Mouse (Mus musculus) forebrain, embryonic 16.5 days (tissue): Measurements from ENCODE around the gene Cdc20b. TPM values are rescaled to one million over a fixed set of nuclear protein-coding genes. Genes with fewer than 3 reads are reported as not detected.

Experiments used
- ATAC-seq: fragments of 200-750 bp; cut with Nextera tagmentation; 2 replicates; pipeline ENCODE4 v1.8.0; 2017; ENCODE audit warnings: mild to moderate bottlenecking, moderate library complexity
- H3K27ac ChIP-seq: fragments of 300-500 bp; sonication (generic); 2 replicates; pipeline ENCODE4 v1.5.1; 2014; ENCODE audit warnings: low read length, control low read depth
- H3K27me3 ChIP-seq: fragments of 300-500 bp; sonication (generic); replicated peaks from 2 replicates; pipeline ENCODE4 v1.6.1; 2014; ENCODE audit warnings: low read length; ENCODE audit not compliant: control insufficient read depth, insufficient read depth
- H3K36me3 ChIP-seq: fragments of 300-500 bp; sonication (generic); 2 replicates; pipeline ENCODE4 v1.6.1; 2014; ENCODE audit not compliant: control insufficient read depth, insufficient read depth
- H3K4me1 ChIP-seq: fragments of 300-500 bp; sonication (generic); replicated peaks from 2 replicates; pipeline ENCODE4 v1.6.1; 2014; ENCODE audit warnings: low read length; ENCODE audit not compliant: control insufficient read depth, insufficient read depth
- H3K4me2 ChIP-seq: fragments of 300-500 bp; sonication (generic); 2 replicates; pipeline ENCODE4 v1.6.1; 2014; ENCODE audit warnings: mild to moderate bottlenecking, low read length, control low read depth
- H3K4me3 ChIP-seq: fragments of 300-500 bp; sonication (generic); replicated peaks from 2 replicates; pipeline ENCODE4 v1.5.1; 2014; ENCODE audit warnings: mild to moderate bottlenecking, low read length, control low read depth
- H3K9ac ChIP-seq: fragments of 300-500 bp; sonication (generic); replicated peaks from 2 replicates; pipeline ENCODE4 v1.6.1; 2014; ENCODE audit warnings: low read depth, low read length, control low read depth
- H3K9me3 ChIP-seq: fragments of 300-500 bp; sonication (generic); 2 replicates; pipeline ENCODE4 v1.6.1; 2016; ENCODE audit warnings: low read length; ENCODE audit not compliant: control insufficient read depth
- WGBS: fragments of 180-500 bp; shearing (Covaris S2); extraction: QIAGEN DNeasy Blood & Tissue Kit; methylation state at CpG from one replicate; pipeline ENCODE4 v1.1.7; 2014; 5-methylcytosine and 5-hydroxymethylcytosine counted together
- polyA plus RNA-seq: library from polyadenylated mRNA; unstranded; fragments of >200 nt; fragmentation: Nextera tagmentation; extraction: Ambion mirVana; gene quantifications from 2 replicates; pipeline ENCODE4 v1.2.1, GENCODE M21; 2015

Gene Cdc20b
- polyA plus RNA-seq, 1 experiment from 2014 or later, result 0.33 TPM

DNA sequence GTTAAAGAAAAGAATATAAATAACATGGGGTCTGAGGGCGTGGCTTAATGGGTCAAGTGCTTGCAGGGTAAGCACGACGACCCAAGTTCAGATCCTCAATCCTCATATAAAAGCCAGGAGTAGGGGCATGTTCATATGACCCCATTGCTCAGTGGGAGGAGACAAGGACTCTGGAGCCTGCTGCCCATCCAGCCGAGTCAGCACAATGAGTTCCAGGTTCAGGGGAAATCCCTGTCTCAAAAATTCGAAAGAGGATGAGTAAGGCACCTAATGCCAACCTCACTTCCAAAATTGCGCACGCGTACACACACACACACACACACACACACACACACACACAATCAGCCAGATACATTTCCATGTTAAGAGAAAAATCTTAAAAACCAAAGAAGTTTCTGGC is 12.4 kb upstream of the Cdc20b start:
- H3K27ac ChIP-seq, result no peak overlapping the region
- no peak overlapping the region for H3K9ac ChIP-seq
- H3K36me3 ChIP-seq, result no peaks in the 10 kb centered on the region
- no peaks in the 10 kb centered on the region for H3K4me1 ChIP-seq
- WGBS, result 78% methylated on average over 8 of the region's 8 CpGs
- H3K9me3 ChIP-seq, result no peaks in the 10 kb centered on the region
- ATAC-seq, result no peak
- no peak overlapping the region for H3K4me2 ChIP-seq
- H3K27me3 ChIP-seq, result no peaks in the 10 kb centered on the region
- H3K4me3 ChIP-seq, result no peak overlapping the region

DNA sequence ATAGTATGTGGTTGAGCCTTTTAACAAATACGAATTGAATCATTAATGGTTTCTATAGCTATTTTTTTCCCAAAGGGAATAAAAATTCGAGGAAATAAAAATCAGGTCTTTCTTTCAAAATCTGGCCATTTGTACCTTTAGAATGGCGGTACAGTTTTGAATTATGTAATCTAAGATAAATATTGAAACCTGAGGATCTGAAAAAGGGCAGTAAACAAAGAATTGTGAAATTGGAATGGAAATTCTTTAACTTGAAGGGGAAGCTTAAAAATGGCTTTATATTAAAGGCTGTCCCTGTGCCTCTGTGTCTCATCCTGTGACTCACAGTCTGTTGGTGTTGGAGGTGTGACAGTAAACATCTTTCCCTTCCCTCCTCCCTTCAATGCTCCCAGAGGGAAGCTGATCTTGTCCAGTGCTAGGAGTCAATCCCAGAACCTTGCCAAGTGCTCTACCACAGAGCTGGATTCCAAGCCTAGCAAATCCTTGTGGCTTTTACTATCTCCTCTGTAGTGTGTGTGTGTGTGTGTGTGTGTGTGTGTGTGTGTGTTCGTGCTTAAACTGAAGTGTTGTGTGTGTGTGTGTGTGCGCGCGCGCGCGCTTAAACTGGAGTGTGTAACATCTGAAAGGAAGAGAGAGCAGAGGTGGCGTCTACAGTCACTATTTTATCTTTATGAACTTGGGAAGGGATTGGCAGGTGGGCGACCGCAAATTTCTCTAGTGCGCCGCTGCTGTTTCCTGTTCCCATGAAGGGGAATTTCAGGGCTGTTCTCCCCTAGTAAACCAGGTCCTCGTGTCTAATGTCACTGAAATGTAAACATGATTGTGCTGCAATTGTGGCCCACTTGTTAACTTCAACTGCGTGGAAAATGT is 11.4 kb upstream of the Cdc20b start:
- Histone ChIP-seq H3K9ac (no peak overlapping the region), H3K9me3 (no peaks in the 10 kb centered on the region), H3K4me3 (no peak overlapping the region), H3K27ac (no peak overlapping the region), H3K27me3 (no peaks in the 10 kb centered on the region), H3K36me3 (no peaks in the 10 kb centered on the region), H3K4me2 (no peak overlapping the region), H3K4me1 (no peaks in the 10 kb centered on the region)
- ATAC-seq, result no peak
- 90% methylated on average over 17 of the region's 17 CpGs for WGBS

DNA sequence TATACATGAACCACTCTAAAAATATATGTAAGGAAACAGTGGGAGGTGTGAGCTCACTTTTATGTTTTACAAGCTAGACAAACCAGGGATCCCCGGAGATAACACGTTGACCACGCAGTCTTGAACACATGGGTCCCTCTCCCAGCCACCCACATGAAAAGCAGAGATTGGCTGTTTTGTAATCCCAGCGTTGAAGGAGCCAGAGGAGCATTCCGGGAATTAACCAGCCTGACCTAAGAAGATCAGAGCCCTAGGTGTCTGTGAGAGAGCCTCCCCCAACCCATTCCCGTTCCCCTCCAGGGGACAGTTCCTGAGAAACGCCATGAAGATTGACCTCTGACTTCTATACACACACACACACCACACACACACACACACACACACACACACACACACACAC is 3.6 kb upstream of the Cdc20b start:
- Histone ChIP-seq H3K36me3 (no peaks in the 10 kb centered on the region), H3K4me1 (peaks cover 20% of the 10 kb centered on the region), H3K4me2 (peak overlapping the region; percentile 93), H3K27me3 (peaks cover 9% of the 10 kb centered on the region), H3K27ac (no peak overlapping the region), H3K9ac (peak overlapping the region; percentile 82), H3K9me3 (no peaks in the 10 kb centered on the region), H3K4me3 (peak overlapping the region; percentile 73)
- no peak; the same call in 1 of the 2 replicates for ATAC-seq
- WGBS, result 4% methylated on average over 7 of the region's 7 CpGs

DNA sequence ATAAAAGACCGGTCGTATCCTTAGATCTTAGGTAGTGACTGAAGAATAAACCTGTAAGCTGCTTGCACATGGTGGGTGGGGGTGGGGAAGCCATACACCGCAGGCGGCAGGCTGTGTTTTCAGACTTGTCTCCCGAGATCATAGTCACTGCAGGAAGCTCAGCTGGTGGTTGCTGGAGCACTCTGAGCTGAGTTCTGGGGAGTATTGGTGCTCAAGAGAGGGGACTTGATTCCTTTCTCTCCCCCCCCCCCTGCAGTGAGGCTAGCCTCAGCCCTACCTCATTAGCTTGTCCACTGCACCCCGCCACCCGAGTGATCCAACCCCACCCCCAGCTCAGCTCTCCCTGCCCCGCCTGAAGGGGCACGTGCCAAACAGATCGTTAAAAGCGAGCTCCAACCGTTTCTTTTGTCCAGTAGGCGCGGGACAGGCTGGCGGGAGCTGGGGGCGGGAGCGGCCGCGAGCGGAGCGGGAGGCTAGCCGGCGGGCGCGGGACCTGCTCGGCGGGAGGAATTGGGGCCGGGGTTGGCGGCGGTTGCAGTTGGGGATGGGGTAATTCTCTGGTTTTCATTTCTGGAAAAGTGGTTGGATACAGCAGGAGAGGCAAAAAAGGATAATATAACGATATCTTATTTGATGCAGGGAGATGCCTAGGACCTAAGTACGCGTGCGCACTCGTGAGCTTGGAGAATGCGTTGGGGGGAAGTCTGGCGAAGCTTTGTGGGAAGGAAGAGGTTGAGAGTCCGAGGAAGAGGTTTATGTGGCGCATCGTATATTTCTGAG is 2.9 kb upstream of the Cdc20b start:
- Histone ChIP-seq H3K36me3 (no peaks in the 10 kb centered on the region), H3K27ac (peak overlapping the region; percentile 90), H3K4me3 (peak overlapping the region; percentile 73), H3K4me1 (peaks cover 20% of the 10 kb centered on the region), H3K4me2 (peak overlapping the region; percentile 93), H3K9ac (peak overlapping the region; percentile 82), H3K27me3 (peaks cover 9% of the 10 kb centered on the region), H3K9me3 (no peaks in the 10 kb centered on the region)
- under 1% methylated on average over 40 of the region's 40 CpGs for WGBS
- peak; percentile 54 for ATAC-seq

DNA sequence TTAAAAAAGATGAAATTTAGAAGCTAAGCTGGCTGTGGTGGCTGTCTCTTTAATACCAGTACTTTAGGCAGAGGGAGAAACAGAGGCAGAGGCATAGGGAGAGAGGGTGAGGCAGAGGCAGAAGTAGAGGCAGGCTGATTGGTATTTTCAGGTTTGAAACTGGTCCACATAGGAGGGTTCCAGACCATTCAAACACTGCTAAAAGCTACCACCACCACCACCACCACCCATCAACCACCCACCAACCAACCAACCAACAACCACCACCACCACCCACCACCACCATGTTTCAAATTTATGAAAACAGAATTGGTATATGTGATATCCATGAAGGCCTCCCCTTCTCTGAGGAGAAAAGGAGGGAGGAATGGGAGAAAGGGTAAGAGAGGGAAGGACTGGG is 2.1 kb upstream of the Cdc20b start:
- ATAC-seq, result no peak
- no peak overlapping the region for H3K9ac ChIP-seq
- peaks cover 9% of the 10 kb centered on the region for H3K27me3 ChIP-seq
- H3K9me3 ChIP-seq, result no peaks in the 10 kb centered on the region
- peaks cover 20% of the 10 kb centered on the region for H3K4me1 ChIP-seq
- no peak overlapping the region for H3K4me3 ChIP-seq
- no peak overlapping the region for H3K27ac ChIP-seq
- no peak overlapping the region for H3K4me2 ChIP-seq
- no peaks in the 10 kb centered on the region for H3K36me3 ChIP-seq

DNA sequence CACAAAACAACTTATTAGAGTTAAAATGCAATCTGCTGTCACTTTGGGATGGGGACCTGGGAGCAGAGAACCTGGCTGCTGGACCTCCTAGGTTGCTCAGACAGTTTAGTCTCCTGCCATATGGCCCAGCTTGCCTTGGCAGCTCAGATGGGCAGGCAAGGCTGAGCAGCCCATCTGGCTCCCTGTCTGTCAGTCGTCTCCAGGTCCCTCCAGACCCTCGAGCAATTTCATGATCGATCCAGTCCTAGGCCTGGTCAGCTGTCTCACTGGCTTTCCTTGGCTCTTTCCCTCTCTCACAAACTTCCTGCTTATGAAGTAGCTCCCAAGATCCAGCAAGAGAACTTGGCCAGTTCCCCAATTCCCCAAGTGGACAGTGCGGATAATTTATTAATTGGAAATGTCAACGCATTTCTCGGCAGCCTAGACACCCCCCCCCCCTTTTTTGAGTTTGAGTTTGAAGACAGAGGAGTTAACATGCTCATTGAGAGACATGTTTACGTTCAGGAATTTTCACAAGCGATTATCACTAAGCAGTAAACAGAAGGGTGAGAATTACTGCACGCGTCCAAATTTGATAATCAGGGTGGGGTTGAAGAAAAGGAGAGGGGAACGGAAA is 532 bp upstream of the Cdc20b start:
- Histone ChIP-seq H3K9me3 (no peaks in the 10 kb centered on the region), H3K4me1 (peaks cover 20% of the 10 kb centered on the region), H3K9ac (no peak overlapping the region), H3K4me2 (peak overlapping the region; percentile 87), H3K27ac (no peak overlapping the region), H3K36me3 (no peaks in the 10 kb centered on the region), H3K27me3 (peaks cover 9% of the 10 kb centered on the region), H3K4me3 (peak overlapping the region; percentile 55)
- 1% methylated on average over 11 of the region's 11 CpGs for WGBS
- peak; percentile 54 for ATAC-seq

DNA sequence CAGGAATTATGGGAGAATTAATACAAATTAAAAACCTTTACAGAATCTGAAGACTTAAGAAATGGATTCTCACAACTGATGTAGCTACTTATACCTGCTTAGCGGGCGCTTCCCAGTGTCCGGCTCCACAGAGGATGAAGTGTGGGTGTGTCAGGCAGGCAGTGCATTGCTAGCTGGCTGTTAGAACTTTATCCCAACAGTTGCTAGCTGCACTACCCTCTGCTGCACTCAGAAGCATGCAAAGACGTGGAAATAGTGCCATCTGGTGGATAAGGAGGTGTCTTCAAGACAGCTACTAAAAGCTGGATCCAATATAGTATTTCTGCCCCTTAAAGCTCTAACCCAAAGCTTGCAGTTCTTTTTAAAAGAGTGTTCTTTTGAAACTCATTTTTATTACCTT is 941 bp downstream of the Cdc20b start:
- Histone ChIP-seq H3K27me3 (peaks cover 9% of the 10 kb centered on the region), H3K36me3 (no peaks in the 10 kb centered on the region), H3K9ac (no peak overlapping the region), H3K4me1 (peaks cover 20% of the 10 kb centered on the region), H3K4me3 (peak overlapping the region; percentile 55), H3K9me3 (no peaks in the 10 kb centered on the region), H3K27ac (no peak overlapping the region), H3K4me2 (peak overlapping the region; percentile 87)
- 0% methylated on average over 4 of the region's 4 CpGs for WGBS
- peak; percentile 83 for ATAC-seq

DNA sequence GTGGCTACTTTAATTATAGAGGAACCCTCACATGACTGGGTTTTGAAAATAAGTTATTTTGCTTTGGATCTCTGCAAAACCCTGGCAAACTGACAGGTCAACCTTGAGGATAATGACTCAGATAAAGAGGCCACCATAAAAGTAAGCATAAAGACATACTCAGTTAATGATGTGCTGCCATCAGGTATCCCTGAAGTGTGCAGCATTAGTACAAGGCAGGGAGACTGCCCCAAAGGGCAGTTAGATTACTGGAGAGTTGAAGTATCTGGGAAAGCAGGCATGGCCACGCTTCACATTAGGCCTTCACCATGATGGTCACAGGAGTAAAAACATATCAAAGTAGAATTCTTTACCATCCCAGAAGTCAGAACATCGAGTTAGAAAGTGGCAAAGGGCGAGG is 10.0 kb downstream of the Cdc20b start:
- Histone ChIP-seq H3K4me1 (peaks cover 3% of the 10 kb centered on the region; the same call in 1 of the 2 replicates), H3K9me3 (no peaks in the 10 kb centered on the region), H3K4me2 (peak overlapping the region; percentile 86), H3K4me3 (peak overlapping the region; percentile 56), H3K36me3 (no peaks in the 10 kb centered on the region), H3K27me3 (no peaks in the 10 kb centered on the region), H3K9ac (no peak overlapping the region), H3K27ac (no peak overlapping the region)
- ATAC-seq, result no peak
- WGBS, result 75% methylated on average over 3 of the region's 3 CpGs
